Mouse (Mus musculus) embryonic facial prominence, embryonic 13.5 days (tissue): ENCODE results near the gene Lcmt1. TPM values are rescaled to one million over a fixed set of nuclear protein-coding genes. Genes with fewer than 3 reads are reported as not detected.

Experiments used
- ATAC-seq: fragments of 200-750 bp; cut with Nextera tagmentation; 2 replicates; pipeline ENCODE4 v1.8.0; 2017; ENCODE audit warnings: low read depth; ENCODE audit not compliant: insufficient number of reproducible peaks, insufficient read depth, low FRiP score, low TSS enrichment
- H3K27ac ChIP-seq: fragments of 300-500 bp; sonication (generic); 2 replicates; pipeline ENCODE4 v1.5.1; 2015; ENCODE audit warnings: moderate library complexity, mild to moderate bottlenecking, inconsistent platforms
- H3K27me3 ChIP-seq: fragments of 300-500 bp; sonication (generic); 2 replicates; pipeline ENCODE4 v1.6.1; 2015; ENCODE audit warnings: mild to moderate bottlenecking, inconsistent platforms
- H3K36me3 ChIP-seq: fragments of 300-500 bp; sonication (generic); 2 replicates; pipeline ENCODE4 v1.6.1; 2015; ENCODE audit warnings: mild to moderate bottlenecking, inconsistent platforms
- H3K4me1 ChIP-seq: fragments of 300-500 bp; sonication (generic); 2 replicates; pipeline ENCODE4 v1.6.1; 2015; ENCODE audit warnings: inconsistent platforms
- H3K4me2 ChIP-seq: fragments of 300-500 bp; sonication (generic); 2 replicates; pipeline ENCODE4 v1.6.1; 2015; ENCODE audit warnings: moderate library complexity, mild to moderate bottlenecking, inconsistent platforms
- H3K4me3 ChIP-seq: fragments of 300-500 bp; sonication (generic); 2 replicates; pipeline ENCODE4 v1.5.1; 2015; ENCODE audit warnings: mild to moderate bottlenecking, inconsistent platforms
- H3K9ac ChIP-seq: fragments of 300-500 bp; sonication (generic); 2 replicates; pipeline ENCODE4 v1.6.1; 2015; ENCODE audit warnings: mild to moderate bottlenecking, inconsistent platforms
- H3K9me3 ChIP-seq: fragments of 300-500 bp; sonication (generic); 2 replicates; pipeline ENCODE4 v1.6.1; 2016; ENCODE audit warnings: inconsistent platforms
- WGBS: fragments of 180-500 bp; shearing (Covaris S2); methylation state at CpG from one replicate; pipeline ENCODE4 v1.1.7; 2015; ENCODE audit warnings: mixed read lengths; 5-methylcytosine and 5-hydroxymethylcytosine counted together
- polyA plus RNA-seq: library from polyadenylated mRNA; unstranded; fragments of >200 nt; fragmentation: Nextera tagmentation; extraction: Ambion mirVana; gene quantifications from 2 replicates; pipeline ENCODE4 v1.2.1, GENCODE M21; 2015

The Lcmt1 gene
- 45.6 and 50.2 TPM in 2 replicates for polyA plus RNA-seq

DNA sequence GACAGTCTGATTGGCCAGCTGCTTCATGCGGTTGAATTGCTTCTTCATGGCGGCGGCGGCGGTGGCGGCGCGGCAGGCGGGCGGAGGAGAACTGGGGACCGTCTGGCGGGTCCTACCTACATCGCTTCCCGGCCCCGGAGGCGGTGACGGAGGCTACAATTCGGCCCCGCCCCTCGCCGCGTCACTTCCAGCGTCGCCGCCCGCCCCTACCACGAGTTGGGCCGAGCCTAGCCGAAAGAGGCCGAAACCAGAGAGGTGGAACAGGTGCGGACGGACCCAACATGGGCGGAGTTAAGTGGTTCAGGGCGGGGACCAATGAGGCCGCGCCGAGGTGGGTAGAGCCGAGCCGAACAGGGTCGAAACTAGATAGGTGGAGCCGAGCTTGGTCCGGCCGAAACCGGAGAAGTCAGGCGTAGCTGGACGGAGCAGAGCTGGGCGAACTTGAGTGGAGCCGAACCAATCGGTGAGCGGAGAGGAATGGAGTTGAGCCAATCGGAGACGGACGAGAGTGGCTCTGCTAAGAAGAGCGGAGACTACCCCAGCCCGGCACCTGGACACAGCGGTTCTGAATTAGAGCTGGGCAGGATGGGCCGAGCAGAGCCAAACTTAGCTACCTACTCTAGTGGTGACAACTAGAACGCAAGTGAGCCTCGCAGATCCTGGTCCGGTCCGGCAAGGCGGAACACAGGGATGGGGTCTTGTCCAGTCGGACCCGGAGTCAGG is at the start of gene Lcmt1, which contains the start of gene Arhgap17:
Lcmt1 (plus strand) TSS at position 26 of the 723 bp plus-strand sequence.
Arhgap17 (minus strand) TSS at position 157 of the 723 bp plus-strand sequence.
- Histone ChIP-seq H3K36me3 (no peaks in the 10 kb centered on the region), H3K4me3 (peak within 1 kb of the TSS; percentile 79), H3K27ac (peak within 1 kb of the TSS; percentile 89), H3K27me3 (no peaks in the 10 kb centered on the region), H3K9me3 (no peaks in the 10 kb centered on the region), H3K4me2 (peak within 1 kb of the TSS; percentile 77), H3K4me1 (peaks cover 31% of the 10 kb centered on the region), H3K9ac (peak within 1 kb of the TSS; percentile 91)
- WGBS, result under 1% methylated on average over 63 of the region's 64 CpGs
- ATAC-seq, result peak; percentile 97

DNA sequence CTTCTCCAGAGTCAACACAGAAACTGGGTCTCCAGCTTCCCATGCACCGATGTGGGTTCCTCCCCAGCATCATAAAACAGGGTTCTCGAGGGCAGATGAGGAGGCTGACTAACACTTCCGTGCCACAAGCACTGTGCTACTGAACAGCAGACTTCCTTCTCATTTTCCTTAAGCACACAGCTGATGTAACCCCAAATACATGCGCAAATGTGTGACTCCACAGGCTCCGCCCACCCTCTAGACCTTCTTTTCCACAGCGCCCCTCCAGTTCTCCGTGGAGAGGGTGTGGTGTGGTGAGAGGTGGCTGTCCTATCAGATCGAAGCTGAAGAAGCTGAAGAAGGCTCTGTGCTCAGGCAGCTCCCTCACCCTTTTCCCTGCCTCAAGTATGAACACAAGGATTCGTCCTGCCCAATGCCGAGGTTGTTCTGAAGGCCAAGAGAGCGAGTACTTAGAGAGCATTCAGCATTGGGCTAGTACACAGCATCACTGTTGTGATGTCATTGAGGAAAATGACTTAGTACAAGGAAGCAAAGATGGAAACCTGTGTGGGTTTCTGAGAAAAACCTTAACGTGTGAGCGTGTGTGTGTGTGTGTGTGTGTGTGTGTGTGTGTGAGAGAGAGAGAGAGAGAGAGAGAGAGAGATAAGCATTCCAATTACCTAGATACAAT is 47.0 kb upstream of the Lcmt1 start:
- WGBS, result 84% methylated on average over 13 of the region's 13 CpGs
- H3K4me1 ChIP-seq, result peaks cover 4% of the 10 kb centered on the region
- no peak overlapping the region for H3K4me3 ChIP-seq

DNA sequence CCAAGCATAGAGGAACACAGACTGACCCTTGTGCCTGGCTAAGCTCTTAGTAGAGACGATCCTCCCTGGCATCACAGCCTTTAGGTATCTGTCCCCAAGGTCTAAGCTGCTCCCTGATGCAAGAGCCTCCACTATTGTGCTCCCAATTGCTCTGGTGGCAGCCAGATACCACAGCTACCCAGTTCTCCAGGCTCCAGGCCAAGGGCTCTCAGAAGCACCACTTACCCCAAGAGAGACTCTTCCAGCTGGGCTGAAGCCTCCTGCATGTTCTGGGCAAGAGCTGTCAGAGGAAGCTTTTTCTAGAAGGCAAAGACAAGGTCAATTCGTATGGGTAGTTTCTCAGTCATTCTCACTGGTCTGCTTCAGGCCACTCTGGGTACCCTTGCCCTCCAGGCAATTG is 46.2 kb upstream of the Lcmt1 start:
- Histone ChIP-seq H3K4me2 (no peak overlapping the region), H3K27ac (no peak overlapping the region), H3K4me3 (no peak overlapping the region), H3K36me3 (peaks cover 75% of the 10 kb centered on the region), H3K9me3 (no peaks in the 10 kb centered on the region), H3K4me1 (peaks cover 12% of the 10 kb centered on the region), H3K9ac (no peak overlapping the region), H3K27me3 (no peaks in the 10 kb centered on the region)
- ATAC-seq, result no peak
- WGBS, result 88% methylated on average over 2 of the region's 2 CpGs

More for the DNA sequence above, 47.0 kb upstream of the Lcmt1 start:
- no peak overlapping the region for H3K9ac ChIP-seq
- H3K27ac ChIP-seq, result no peak overlapping the region
- no peak overlapping the region for H3K4me2 ChIP-seq
- no peaks in the 10 kb centered on the region for H3K9me3 ChIP-seq
- no peaks in the 10 kb centered on the region for H3K27me3 ChIP-seq
- no peak for ATAC-seq
- H3K36me3 ChIP-seq, result peaks cover 83% of the 10 kb centered on the region

DNA sequence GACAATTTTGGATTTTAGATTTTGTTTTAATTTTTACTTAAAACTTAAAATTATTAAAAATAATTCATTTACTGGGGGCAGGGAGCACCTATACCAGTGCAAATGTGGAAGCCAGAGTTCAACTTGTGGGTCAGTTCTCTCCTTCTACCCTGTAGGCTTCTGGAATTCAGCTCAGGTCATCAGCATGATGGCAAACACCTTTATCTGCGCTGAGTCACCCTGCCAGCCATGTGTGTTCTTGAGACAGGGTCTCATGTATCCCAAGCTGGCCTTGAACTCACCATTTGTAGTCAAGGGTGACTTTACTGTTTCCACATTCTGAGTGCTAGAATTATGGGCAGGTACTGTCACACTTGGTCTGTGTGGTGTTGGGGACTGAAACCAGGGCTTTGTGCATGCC is 45.5 kb upstream of the Lcmt1 start:
- Histone ChIP-seq H3K27ac (no peak overlapping the region), H3K4me1 (peaks cover 14% of the 10 kb centered on the region), H3K36me3 (peaks cover 68% of the 10 kb centered on the region), H3K9me3 (no peaks in the 10 kb centered on the region), H3K4me2 (no peak overlapping the region), H3K4me3 (no peak overlapping the region), H3K27me3 (no peaks in the 10 kb centered on the region), H3K9ac (no peak overlapping the region)
- ATAC-seq, result no peak
- WGBS, result 94% methylated on average over 1 of the region's 1 CpGs

DNA sequence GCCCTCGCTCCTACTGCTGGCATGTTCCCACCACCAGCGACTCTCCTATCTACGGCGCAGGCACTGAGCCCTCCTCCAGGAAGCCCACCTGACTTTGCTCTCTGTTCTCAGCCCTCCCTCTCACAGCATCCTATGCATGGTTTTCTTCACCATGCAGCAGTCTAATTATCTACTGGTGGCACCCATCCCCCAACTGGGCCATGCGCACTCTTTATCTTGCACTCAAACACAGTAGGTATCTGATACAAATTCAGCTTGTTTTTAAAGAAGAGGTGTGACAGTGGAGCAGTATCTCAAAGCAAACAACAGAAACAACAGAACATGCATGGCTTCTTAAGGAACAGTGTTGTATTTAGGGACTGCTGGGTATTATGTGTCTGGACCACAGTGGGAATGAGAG is 43.5 kb upstream of the Lcmt1 start:
- peaks cover 53% of the 10 kb centered on the region for H3K36me3 ChIP-seq
- 91% methylated on average over 5 of the region's 5 CpGs for WGBS
- no peak for ATAC-seq
- no peak overlapping the region for H3K9ac ChIP-seq
- no peak overlapping the region for H3K4me3 ChIP-seq
- no peak overlapping the region for H3K4me2 ChIP-seq
- no peak overlapping the region for H3K27ac ChIP-seq
- no peaks in the 10 kb centered on the region for H3K27me3 ChIP-seq
- H3K4me1 ChIP-seq, result peaks cover 24% of the 10 kb centered on the region
- no peaks in the 10 kb centered on the region for H3K9me3 ChIP-seq

DNA sequence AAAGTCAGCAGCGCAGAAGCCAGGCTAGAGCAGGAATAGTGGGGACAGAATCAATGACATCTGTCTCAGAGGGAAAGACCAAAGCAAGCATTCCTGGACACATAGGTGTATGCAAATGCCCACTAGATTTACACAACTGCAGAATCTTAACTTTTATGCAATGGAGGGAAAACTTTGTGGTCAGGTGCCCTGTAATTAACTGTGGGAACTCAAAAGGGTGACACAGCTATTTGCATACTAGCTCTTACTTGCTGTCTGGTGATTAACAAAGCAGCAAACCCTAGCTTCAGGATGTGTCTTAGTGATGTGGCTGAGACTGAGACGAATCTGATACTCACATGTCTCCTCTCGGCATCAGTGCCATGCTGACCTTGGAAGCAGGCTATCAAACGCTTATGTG is 42.7 kb upstream of the Lcmt1 start:
- H3K27ac ChIP-seq, result no peak overlapping the region
- H3K4me1 ChIP-seq, result peaks cover 32% of the 10 kb centered on the region
- no peaks in the 10 kb centered on the region for H3K9me3 ChIP-seq
- H3K4me2 ChIP-seq, result no peak overlapping the region
- no peak overlapping the region for H3K9ac ChIP-seq
- no peaks in the 10 kb centered on the region for H3K27me3 ChIP-seq
- 83% methylated on average over 4 of the region's 4 CpGs for WGBS
- no peak overlapping the region for H3K4me3 ChIP-seq
- ATAC-seq, result no peak
- H3K36me3 ChIP-seq, result peaks cover 45% of the 10 kb centered on the region

DNA sequence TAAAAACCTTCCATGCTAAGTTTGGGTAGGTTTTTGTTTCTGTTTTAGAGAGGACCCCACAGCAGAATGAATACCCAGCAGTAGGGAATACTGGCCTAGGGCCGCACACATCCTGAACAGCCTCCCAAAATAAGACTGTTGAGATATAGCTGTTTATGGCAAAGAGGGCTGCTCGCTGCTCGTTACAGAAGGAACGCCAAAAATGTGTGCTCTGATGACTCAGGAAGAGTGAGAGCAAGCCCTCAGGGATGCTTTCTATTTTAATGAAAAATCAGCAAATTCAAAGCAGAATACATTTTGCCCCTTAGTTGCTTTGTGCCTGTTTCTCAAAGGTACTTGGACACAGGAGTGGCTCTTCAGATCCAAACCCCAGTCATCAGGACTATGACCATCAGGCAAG is 41.7 kb upstream of the Lcmt1 start:
- Histone ChIP-seq H3K27ac (peak overlapping the region; percentile 64), H3K36me3 (peaks cover 36% of the 10 kb centered on the region), H3K27me3 (no peaks in the 10 kb centered on the region), H3K4me1 (peaks cover 32% of the 10 kb centered on the region), H3K9ac (no peak overlapping the region), H3K4me3 (no peak overlapping the region), H3K4me2 (no peak overlapping the region), H3K9me3 (no peaks in the 10 kb centered on the region)
- no peak for ATAC-seq
- WGBS, result 44% methylated on average over 4 of the region's 4 CpGs

DNA sequence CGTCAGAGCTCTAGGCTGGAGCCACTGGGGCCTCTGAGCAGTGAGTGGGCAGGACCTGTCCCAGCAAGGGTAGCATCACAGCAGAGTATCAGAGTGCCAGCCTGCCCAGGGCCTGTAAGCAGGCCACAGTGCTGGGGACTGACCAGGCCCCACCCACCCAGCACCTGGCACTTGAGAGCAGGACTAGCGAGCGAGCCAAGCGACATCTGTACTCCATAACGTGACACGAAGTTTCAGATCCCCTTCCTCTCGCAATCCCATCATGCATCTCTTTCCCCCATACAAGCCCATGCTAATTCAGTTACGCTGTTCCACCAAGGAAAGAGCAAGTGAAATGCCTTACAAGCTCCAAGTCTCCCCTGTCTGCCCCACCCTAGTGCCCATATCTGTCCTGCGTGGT is 39.1 kb upstream of the Lcmt1 start:
- Histone ChIP-seq H3K27me3 (no peaks in the 10 kb centered on the region), H3K9ac (no peak overlapping the region), H3K4me1 (peaks cover 32% of the 10 kb centered on the region), H3K27ac (no peak overlapping the region), H3K9me3 (no peaks in the 10 kb centered on the region), H3K36me3 (peaks cover 13% of the 10 kb centered on the region), H3K4me2 (no peak overlapping the region), H3K4me3 (no peak overlapping the region)
- 77% methylated on average over 9 of the region's 9 CpGs for WGBS
- no peak for ATAC-seq

DNA sequence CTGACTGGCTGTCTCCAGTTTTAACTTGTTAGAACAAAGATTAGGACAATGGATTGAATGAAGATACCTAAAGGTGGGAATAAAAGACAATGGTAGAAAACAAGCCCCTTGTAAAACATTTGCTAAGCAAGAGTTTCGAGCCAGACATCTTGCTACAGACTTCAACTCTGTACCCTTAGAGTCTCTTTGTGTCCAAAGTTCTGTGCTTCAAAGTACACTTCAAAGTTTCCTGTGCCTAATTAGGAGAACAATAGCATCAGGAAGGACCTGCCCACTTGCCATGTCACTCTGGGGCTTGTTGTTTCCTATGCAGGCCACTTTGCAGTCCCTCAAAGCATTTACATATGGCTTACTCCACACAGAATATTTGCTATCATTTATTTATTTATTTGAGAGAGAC is 33.3 kb upstream of the Lcmt1 start:
- Histone ChIP-seq H3K4me2 (no peak overlapping the region), H3K4me1 (peaks cover 17% of the 10 kb centered on the region), H3K9me3 (no peaks in the 10 kb centered on the region), H3K4me3 (no peak overlapping the region), H3K9ac (no peak overlapping the region), H3K27ac (0 out of 2 replicates have a peak overlapping the region, but pooled peaks have one; percentile 4), H3K27me3 (no peaks in the 10 kb centered on the region), H3K36me3 (no peaks in the 10 kb centered on the region)
- WGBS, result 72% methylated on average over 1 of the region's 1 CpGs
- ATAC-seq, result no peak

DNA sequence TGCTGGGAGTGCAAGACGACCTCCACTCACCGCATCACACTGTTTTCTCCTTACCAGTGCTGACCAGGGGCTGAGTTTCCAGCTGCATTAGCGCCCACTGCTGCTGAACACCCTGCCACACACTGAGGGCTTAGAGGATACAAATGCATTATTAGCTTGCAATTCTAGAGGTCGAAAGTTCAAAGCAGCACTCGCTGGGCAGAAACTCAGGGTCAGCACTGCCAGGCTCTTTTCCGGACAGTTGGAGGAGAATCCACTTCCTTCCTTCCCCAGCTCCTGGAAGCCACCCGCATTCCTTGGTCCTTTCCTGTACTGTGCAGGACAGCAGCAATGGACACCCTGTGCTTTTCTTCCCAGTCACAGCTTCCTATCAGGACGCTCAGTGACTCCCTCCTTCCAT is 31.2 kb upstream of the Lcmt1 start:
- Histone ChIP-seq H3K4me2 (no peak overlapping the region), H3K36me3 (no peaks in the 10 kb centered on the region), H3K4me1 (peaks cover 28% of the 10 kb centered on the region), H3K27ac (no peak overlapping the region), H3K27me3 (no peaks in the 10 kb centered on the region), H3K4me3 (no peak overlapping the region), H3K9me3 (no peaks in the 10 kb centered on the region), H3K9ac (no peak overlapping the region)
- ATAC-seq, result no peak
- WGBS, result 48% methylated on average over 8 of the region's 8 CpGs

DNA sequence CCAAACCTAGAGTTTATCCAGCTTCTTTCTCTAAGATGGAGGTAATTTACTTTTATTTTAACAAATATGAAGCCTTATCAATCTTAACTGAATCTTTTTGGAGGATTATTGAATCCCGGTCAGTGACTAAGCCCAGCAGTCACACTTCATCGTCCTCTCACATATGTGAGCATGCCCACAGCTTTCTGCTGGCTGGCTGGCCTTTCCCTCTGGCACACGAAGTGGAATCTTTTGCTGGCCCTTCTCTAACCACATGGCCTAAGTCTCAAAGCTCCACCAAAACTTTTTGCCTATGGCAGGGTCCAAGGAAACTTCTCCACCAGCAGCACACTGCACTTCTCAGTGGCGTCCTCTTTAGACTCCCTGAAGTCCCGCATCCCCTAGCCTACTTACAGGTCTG is 27.7 kb upstream of the Lcmt1 start:
- H3K4me1 ChIP-seq, result peaks cover 28% of the 10 kb centered on the region
- no peaks in the 10 kb centered on the region for H3K9me3 ChIP-seq
- no peaks in the 10 kb centered on the region for H3K36me3 ChIP-seq
- no peak overlapping the region for H3K9ac ChIP-seq
- no peak overlapping the region for H3K27ac ChIP-seq
- no peak overlapping the region for H3K4me2 ChIP-seq
- H3K4me3 ChIP-seq, result no peak overlapping the region
- ATAC-seq, result no peak
- no peaks in the 10 kb centered on the region for H3K27me3 ChIP-seq
- WGBS, result 55% methylated on average over 5 of the region's 5 CpGs
